Mouse (Mus musculus): Measurements from ENCODE around the gene Mto1.

DNA sequence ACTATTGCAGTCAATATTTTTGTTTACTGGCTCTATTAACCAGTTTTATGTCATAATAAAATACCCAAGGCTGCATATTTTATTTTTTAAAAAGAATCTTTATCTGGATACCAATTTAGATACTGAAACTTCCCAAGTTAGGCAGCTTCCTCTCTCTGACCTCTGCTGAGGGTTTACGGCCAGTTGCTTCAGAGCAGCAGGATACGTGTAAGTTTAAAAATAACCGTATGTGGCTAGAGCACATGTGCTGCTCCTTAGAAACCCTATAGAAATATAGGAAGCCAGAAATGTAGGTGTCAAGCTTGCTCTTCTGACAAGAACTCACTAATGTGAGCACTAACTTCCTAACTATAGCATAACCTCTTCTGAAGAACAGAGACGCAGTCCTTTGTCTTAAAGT is 15.3 kb downstream of the Mto1 start:
- TF ChIP-seq POLR2A (IDR thresholded peaks at IDR 0.05; ENCODE audit: low read depth, low read length) (no peak), CTCF (IDR thresholded peaks at IDR 0.05; ENCODE audit: extremely low read depth, insufficient read length, insufficient replicate concordance, low read depth, low read length) (no peak)
